Mouse (Mus musculus): ENCODE results near the gene Agap2. TPM values are rescaled to one million over a fixed set of nuclear protein-coding genes. Genes with fewer than 3 reads are reported as not detected.
"Not testable (repeated sequence)": the region's sequence is repeated elsewhere in the genome, so short reads cannot be mapped to it uniquely, and the experiment has no call there.

The Agap2 gene
- polyA plus RNA-seq, 1 experiment: 2.2 TPM

GRCm38 (mm10) chr10:127125210-127126001, 50.3 kb downstream of the Agap2 start:
- no peak overlapping the region for H3K27ac ChIP-seq (ENCODE audit: insufficient read depth, low read depth, low read length)
- no peak overlapping the region for H3K4me3 ChIP-seq (ENCODE audit: insufficient read depth, low read depth, low read length)
- DNase-seq: peak; percentile 78
- 77% methylated on average over 9 of the region's 9 CpGs for WGBS
- H3K27me3 ChIP-seq (replicated peaks; ENCODE audit: control insufficient read depth, insufficient read depth, low read length): no peaks in the 10 kb centered on the region
- H3K4me1 ChIP-seq (ENCODE audit: control insufficient read depth, insufficient read depth, low read length): 0 out of 2 replicates have a peak, but pooled peaks cover 3% of the 10 kb centered on the region
- TF ChIP-seq CTCF (conservative IDR thresholded peaks at IDR 0.05; ENCODE audit: insufficient read depth, insufficient read length, low read depth, low read length) (peak; percentile 70), POLR2A (IDR thresholded peaks at IDR 0.05; ENCODE audit: low read depth, low read length) (no peak)
- H3K36me3 ChIP-seq (ENCODE audit: control insufficient read depth, insufficient read depth, low read length): no peaks in the 10 kb centered on the region

- no peak for DNase-seq
- Histone ChIP-seq H3K36me3 (ENCODE audit: control insufficient read depth, insufficient read depth, low read length) (no peaks in the 10 kb centered on the region), H3K4me1 (ENCODE audit: control insufficient read depth, insufficient read depth, low read length) (0 out of 2 replicates have a peak, but pooled peaks cover 3% of the 10 kb centered on the region), H3K27me3 (replicated peaks; ENCODE audit: control insufficient read depth, insufficient read depth, low read length) (no peaks in the 10 kb centered on the region), H3K27ac (ENCODE audit: insufficient read depth, low read depth, low read length) (no peak overlapping the region), H3K4me3 (ENCODE audit: insufficient read depth, low read depth, low read length) (no peak overlapping the region)
- WGBS: 86% methylated on average over 5 of the region's 5 CpGs
- no peak for TF ChIP-seq POLR2A (IDR thresholded peaks at IDR 0.05; ENCODE audit: low read depth, low read length)
- no peak for TF ChIP-seq CTCF (conservative IDR thresholded peaks at IDR 0.05; ENCODE audit: insufficient read depth, insufficient read length, low read depth, low read length)
Measured at GRCm38 (mm10) chr10:127126579-127126978, 51.5 kb downstream of the Agap2 start.

DNA sequence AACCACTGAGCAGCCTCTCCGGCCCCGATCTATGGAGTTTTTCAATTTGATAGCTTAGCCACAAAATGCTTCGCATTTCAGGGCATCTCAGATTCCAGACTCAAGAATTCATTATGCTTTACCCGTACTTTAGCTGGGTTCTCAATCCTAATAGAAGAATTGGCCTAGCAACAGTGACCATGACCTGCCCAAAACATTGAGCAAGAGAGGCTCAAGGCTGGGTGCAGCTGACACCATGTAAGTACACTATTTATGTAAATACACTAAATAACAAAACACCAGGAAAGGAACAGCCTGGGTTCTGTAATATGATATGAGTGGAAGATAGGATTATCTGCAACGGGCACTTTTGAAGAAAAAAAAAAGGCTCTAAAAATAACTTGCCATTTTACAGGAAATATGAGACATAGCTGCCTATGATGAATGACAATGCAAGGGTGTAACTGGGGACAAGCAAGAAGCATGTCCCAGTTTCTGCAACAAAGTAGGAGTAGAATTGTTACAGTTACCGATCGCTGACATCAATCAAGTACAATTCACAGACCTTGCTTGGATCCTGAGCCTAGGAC, 52.7 kb downstream of the Agap2 start:
- no peak for TF ChIP-seq CTCF (conservative IDR thresholded peaks at IDR 0.05; ENCODE audit: insufficient read depth, insufficient read length, low read depth, low read length)
- no peak for TF ChIP-seq POLR2A (IDR thresholded peaks at IDR 0.05; ENCODE audit: low read depth, low read length)
- Histone ChIP-seq H3K27ac (ENCODE audit: insufficient read depth, low read depth, low read length) (no peak overlapping the region), H3K27me3 (replicated peaks; ENCODE audit: control insufficient read depth, insufficient read depth, low read length) (no peaks in the 10 kb centered on the region), H3K36me3 (ENCODE audit: control insufficient read depth, insufficient read depth, low read length) (no peaks in the 10 kb centered on the region), H3K4me1 (ENCODE audit: control insufficient read depth, insufficient read depth, low read length) (0 out of 2 replicates have a peak, but pooled peaks cover 2% of the 10 kb centered on the region), H3K4me3 (ENCODE audit: insufficient read depth, low read depth, low read length) (no peak overlapping the region)
- DNase-seq: no peak
- WGBS: 71% methylated on average over 7 of the region's 7 CpGs

DNA sequence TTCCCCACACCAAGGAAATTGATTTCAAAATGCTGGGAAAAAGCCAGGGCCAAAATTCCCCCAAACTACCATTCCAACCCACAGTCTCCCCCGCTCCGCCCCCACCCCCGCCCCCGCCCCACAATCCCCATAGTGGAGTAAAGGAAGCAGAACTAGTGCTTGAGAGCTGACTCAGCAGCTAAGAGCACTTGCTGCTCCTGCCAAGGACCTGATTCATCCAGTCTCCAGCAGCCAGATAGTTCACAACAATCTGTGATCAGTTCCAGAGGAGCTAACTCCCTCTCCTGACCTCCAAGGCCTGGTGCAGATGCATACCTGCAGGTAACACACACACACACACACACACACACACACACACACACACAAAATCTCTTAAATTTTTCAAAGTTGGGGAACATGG, 54.3 kb downstream of the Agap2 start:
- Histone ChIP-seq H3K27me3 (replicated peaks; ENCODE audit: control insufficient read depth, insufficient read depth, low read length) (no peaks in the 10 kb centered on the region), H3K4me1 (ENCODE audit: control insufficient read depth, insufficient read depth, low read length) (no peaks in the 10 kb centered on the region), H3K36me3 (ENCODE audit: control insufficient read depth, insufficient read depth, low read length) (no peaks in the 10 kb centered on the region), H3K4me3 (ENCODE audit: insufficient read depth, low read depth, low read length) (no peak overlapping the region), H3K27ac (ENCODE audit: insufficient read depth, low read depth, low read length) (no peak overlapping the region)
- DNase-seq: no peak
- TF ChIP-seq CTCF (conservative IDR thresholded peaks at IDR 0.05; ENCODE audit: insufficient read depth, insufficient read length, low read depth, low read length) (no peak), POLR2A (IDR thresholded peaks at IDR 0.05; ENCODE audit: low read depth, low read length) (no peak)
- 52% methylated on average over 4 of the region's 4 CpGs for WGBS

GRCm38 (mm10) chr10:127132469-127132868, 57.4 kb downstream of the Agap2 start:
- WGBS: 66% methylated on average over 5 of the region's 5 CpGs
- no peaks in the 10 kb centered on the region for H3K36me3 ChIP-seq (ENCODE audit: control insufficient read depth, insufficient read depth, low read length)
- no peak for TF ChIP-seq POLR2A (IDR thresholded peaks at IDR 0.05; ENCODE audit: low read depth, low read length)
- TF ChIP-seq CTCF (conservative IDR thresholded peaks at IDR 0.05; ENCODE audit: insufficient read depth, insufficient read length, low read depth, low read length): no peak
- DNase-seq: no peak
- H3K4me1 ChIP-seq (ENCODE audit: control insufficient read depth, insufficient read depth, low read length): no peaks in the 10 kb centered on the region
- no peaks in the 10 kb centered on the region for H3K27me3 ChIP-seq (replicated peaks; ENCODE audit: control insufficient read depth, insufficient read depth, low read length)
- no peak overlapping the region for H3K4me3 ChIP-seq (ENCODE audit: insufficient read depth, low read depth, low read length)
- no peak overlapping the region for H3K27ac ChIP-seq (ENCODE audit: insufficient read depth, low read depth, low read length)

DNA sequence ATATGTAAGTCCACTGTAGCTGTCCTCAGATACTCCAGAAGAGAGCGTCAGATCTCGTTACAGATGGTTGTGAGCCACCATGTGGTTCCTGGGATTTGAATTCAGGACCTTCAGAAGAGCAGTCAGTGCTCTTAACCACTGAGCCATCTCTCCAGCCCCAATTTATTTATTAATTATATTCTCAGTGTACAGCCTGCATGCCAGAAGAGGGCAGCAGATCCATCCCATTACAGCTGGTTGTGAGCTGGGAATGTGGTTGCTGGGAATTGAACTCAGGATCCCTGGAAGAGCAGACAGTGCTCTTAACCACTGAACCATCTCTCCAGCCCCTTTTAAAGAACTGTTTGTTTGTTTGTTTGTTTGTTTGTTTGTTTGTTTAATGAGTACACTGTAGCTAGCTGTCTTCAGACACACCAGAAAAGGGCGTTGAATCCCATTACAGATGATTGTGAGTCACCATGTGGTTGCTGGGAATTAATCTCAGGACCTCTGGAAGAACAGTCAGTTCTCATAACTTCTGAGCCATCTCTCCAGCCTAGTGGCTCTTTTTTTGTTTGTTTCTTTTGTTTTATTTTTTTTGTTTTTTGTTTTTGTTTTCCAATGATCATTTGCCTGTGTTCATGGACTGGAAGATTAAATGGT, 59.4 kb downstream of the Agap2 start:
- not testable (repeated sequence) for H3K4me1 ChIP-seq (ENCODE audit: control insufficient read depth, insufficient read depth, low read length); H3K27me3 ChIP-seq (replicated peaks; ENCODE audit: control insufficient read depth, insufficient read depth, low read length); H3K36me3 ChIP-seq (ENCODE audit: control insufficient read depth, insufficient read depth, low read length); H3K4me3 ChIP-seq (ENCODE audit: insufficient read depth, low read depth, low read length); H3K27ac ChIP-seq (ENCODE audit: insufficient read depth, low read depth, low read length)
- TF ChIP-seq CTCF (conservative IDR thresholded peaks at IDR 0.05; ENCODE audit: insufficient read depth, insufficient read length, low read depth, low read length): peak; percentile 63
- DNase-seq: peak; percentile 49
- 89% methylated on average over 3 of the region's 3 CpGs for WGBS

Measured in kidney, adult 2 months (tissue).